Mouse (Mus musculus) G1E (cell line): Measurements from ENCODE around the gene Mthfd2. TPM values are rescaled to one million over a fixed set of nuclear protein-coding genes. Genes with fewer than 3 reads are reported as not detected.

Experiments used
- ATAC-seq: 2 replicates; pipeline ENCODE4 v1.8.0; 2016; ENCODE audit warnings: mild to moderate bottlenecking; ENCODE audit not compliant: insufficient number of reproducible peaks, poor library complexity, low FRiP score, severe bottlenecking; ENCODE audit errors: extremely low read depth
- DNase-seq: peaks from one replicate; pipeline ENCODE4 v3.0.0; 2012; ENCODE audit warnings: low spot score
- H3K27me3 ChIP-seq: 2 replicates; pipeline ENCODE4 v1.6.1; 2012; ENCODE audit warnings: mild to moderate bottlenecking, low read length, inconsistent platforms; ENCODE audit not compliant: insufficient read depth
- H3K36me3 ChIP-seq: replicated peaks from 2 replicates; pipeline ENCODE3; 2012; ENCODE audit warnings: mild to moderate bottlenecking, inconsistent platforms
- H3K4me1 ChIP-seq: 2 replicates; pipeline ENCODE4 v1.6.1; 2012; ENCODE audit warnings: low read depth, low read length, inconsistent platforms, mixed read lengths; ENCODE audit not compliant: insufficient read depth
- H3K4me3 ChIP-seq: 2 replicates; pipeline ENCODE4 v1.5.1; 2012; ENCODE audit warnings: low read depth, mild to moderate bottlenecking, inconsistent platforms, low read length, moderate library complexity, mixed read lengths
- H3K9me3 ChIP-seq: replicated peaks from 2 replicates; pipeline ENCODE4 v1.6.1; 2012; ENCODE audit warnings: inconsistent platforms
- CTCF ChIP-seq: IDR thresholded peaks from 2 replicates; pipeline ENCODE4 v1.5.1; 2012; ENCODE audit warnings: low read depth, low read length, inconsistent platforms, mixed read lengths
- GATA1 ChIP-seq: IDR thresholded peaks from 2 replicates; pipeline ENCODE4 v1.6.1; 2012; ENCODE audit warnings: borderline replicate concordance, low read length, inconsistent platforms, mixed read lengths
- GATA2 ChIP-seq: IDR thresholded peaks from 2 replicates; pipeline ENCODE4 v1.6.1; 2012; ENCODE audit warnings: low read depth, low read length, inconsistent platforms, borderline replicate concordance
- POLR2AphosphoS5 ChIP-seq: IDR thresholded peaks from 2 replicates; pipeline ENCODE4 v1.6.1; 2012; ENCODE audit warnings: low read depth, low read length, inconsistent platforms; ENCODE audit not compliant: insufficient replicate concordance
- TAL1 ChIP-seq: conservative IDR thresholded peaks from 2 replicates; pipeline ENCODE4 v1.6.1; 2012; ENCODE audit warnings: low read depth, low read length, inconsistent platforms, mixed read lengths
- polyA plus RNA-seq: library from polyadenylated mRNA; stranded (reverse); fragments of >175 nt; gene quantifications from 2 replicates; pipeline ENCODE4 v1.2.3, GENCODE M21; 2012
- total RNA-seq, 2 experiments: library from RNA; stranded (forward) in 1 of 2; stranded (reverse) in 1 of 2; fragments of 200-1000 nt in 1 of 2; fragments of >200 nt in 1 of 2; fragmentation: Nextera tagmentation in 1 of 2; gene quantifications; 2 replicates each; pipeline ENCODE4 v1.2.3; 2014 to 2017

The Mthfd2 gene
- total and polyA plus RNA-seq, 3 experiments = 31.5 to 37.9 (median 35.8) TPM

DNA sequence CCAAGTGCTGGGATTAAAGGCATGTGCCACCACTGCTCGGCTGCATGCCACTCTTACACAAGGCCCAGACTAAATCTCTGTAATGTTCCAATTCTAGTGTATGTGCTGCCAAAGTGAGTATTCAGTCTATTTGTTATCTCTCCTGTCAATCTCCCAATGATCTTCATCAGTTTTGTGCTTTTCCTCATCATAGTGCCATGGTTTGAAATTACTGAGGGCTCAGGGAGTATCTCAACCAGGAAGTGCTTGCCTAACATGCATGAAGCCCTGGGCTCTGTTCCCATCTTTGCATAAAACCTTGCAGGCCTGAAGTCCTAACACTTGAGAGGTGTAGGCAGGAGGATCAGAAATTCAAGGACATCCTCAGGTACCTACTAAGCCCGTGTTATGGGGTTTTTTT, 2.9 kb downstream of the Mthfd2 start:
- no peak for TF ChIP-seq POLR2AphosphoS5
- TF ChIP-seq TAL1 = no peak
- TF ChIP-seq GATA2 = no peak
- TF ChIP-seq CTCF = no peak
- H3K9me3 ChIP-seq = no peaks in the 10 kb centered on the region
- DNase-seq (no peak), ATAC-seq (no peak)
- no peak overlapping the region for H3K4me3 ChIP-seq
- peaks cover 41% of the 10 kb centered on the region for H3K4me1 ChIP-seq
- peaks cover 17% of the 10 kb centered on the region for H3K36me3 ChIP-seq
- H3K27me3 ChIP-seq = no peaks in the 10 kb centered on the region

- TF ChIP-seq POLR2AphosphoS5 = no peak
- no peak for TF ChIP-seq CTCF
- no peak for TF ChIP-seq GATA1
- no peak for TF ChIP-seq GATA2
- no peak for TF ChIP-seq TAL1
- no peaks in the 10 kb centered on the region for H3K9me3 ChIP-seq
- H3K27me3 ChIP-seq = no peaks in the 10 kb centered on the region
- H3K4me3 ChIP-seq = no peak overlapping the region
- H3K4me1 ChIP-seq = peaks cover 38% of the 10 kb centered on the region
- no peak for DNase-seq
- peaks cover 16% of the 10 kb centered on the region for H3K36me3 ChIP-seq
- ATAC-seq = no peak
Measured at GRCm38 (mm10) chr6:83321927-83322326, 3.8 kb downstream of the Mthfd2 start.

DNA sequence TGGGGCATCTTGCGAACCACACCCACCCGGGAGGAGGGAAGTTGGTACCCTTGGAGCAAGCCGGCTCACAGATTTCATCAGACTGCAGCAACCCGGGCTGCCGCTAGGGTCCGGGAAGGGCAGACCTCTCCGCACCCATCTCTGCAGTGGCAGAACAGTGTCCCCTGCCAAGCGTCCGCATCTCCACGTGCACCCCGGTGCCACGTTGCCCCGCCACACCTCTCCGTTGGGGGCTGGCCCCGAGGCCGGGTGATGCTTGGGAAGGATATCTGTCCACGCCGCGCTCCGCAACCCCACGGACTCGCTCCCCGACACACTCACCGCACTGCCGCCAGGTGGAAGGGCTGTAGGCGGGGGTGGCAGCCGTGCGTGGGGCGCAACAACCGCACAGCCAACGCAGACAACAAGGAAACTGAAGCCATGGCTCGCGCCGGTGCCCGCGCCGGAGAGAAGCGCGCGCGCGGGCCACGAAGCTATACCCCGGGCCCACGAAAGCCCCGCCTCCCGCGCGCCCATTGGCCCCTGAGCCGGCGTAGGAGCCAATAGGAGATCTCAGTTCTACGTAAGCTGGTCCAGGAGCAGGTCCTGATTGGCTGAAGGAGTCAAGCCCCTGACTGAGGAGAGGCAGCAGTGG, 8.5 kb downstream of the Mthfd2 start:
- Histone ChIP-seq H3K27me3 (no peaks in the 10 kb centered on the region), H3K36me3 (peaks cover 37% of the 10 kb centered on the region), H3K4me1 (peaks cover 62% of the 10 kb centered on the region), H3K4me3 (peak overlapping the region; percentile 99), H3K9me3 (no peaks in the 10 kb centered on the region)
- TF ChIP-seq CTCF = peak; percentile 70
- no peak for TF ChIP-seq POLR2AphosphoS5
- DNase-seq (peak; percentile 99), ATAC-seq (peak; percentile 94)

GRCm38 (mm10) chr6:83316022-83316421, 9.7 kb downstream of the Mthfd2 start:
- DNase-seq (peak; percentile 59), ATAC-seq (peak; percentile 50)
- Histone ChIP-seq H3K9me3 (no peaks in the 10 kb centered on the region), H3K4me3 (peak overlapping the region; percentile 99; the same call in 1 of the 2 replicates), H3K4me1 (peaks cover 63% of the 10 kb centered on the region), H3K36me3 (peaks cover 45% of the 10 kb centered on the region), H3K27me3 (no peaks in the 10 kb centered on the region)
- TF ChIP-seq POLR2AphosphoS5 (no peak), TAL1 (no peak), GATA1 (no peak), GATA2 (no peak), CTCF (no peak)

GRCm38 (mm10) chr6:83315293-83315692, 10.4 kb downstream of the Mthfd2 start:
- H3K9me3 ChIP-seq = no peaks in the 10 kb centered on the region
- no peaks in the 10 kb centered on the region for H3K27me3 ChIP-seq
- no peak overlapping the region; the same call in 1 of the 2 replicates for H3K4me3 ChIP-seq
- H3K4me1 ChIP-seq = peaks cover 59% of the 10 kb centered on the region
- TF ChIP-seq GATA2 (no peak), TAL1 (no peak), POLR2AphosphoS5 (no peak), GATA1 (no peak), CTCF (no peak)
- peaks cover 52% of the 10 kb centered on the region for H3K36me3 ChIP-seq
- ATAC-seq = no peak
- no peak for DNase-seq

GRCm38 (mm10) chr6:83312514-83312913, 13.2 kb downstream of the Mthfd2 start:
- H3K4me1 ChIP-seq = peaks cover 55% of the 10 kb centered on the region

More at GRCm38 (mm10) chr6:83312514-83312913, 13.2 kb downstream of the Mthfd2 start:
- Histone ChIP-seq H3K4me3 (no peak overlapping the region), H3K36me3 (peaks cover 76% of the 10 kb centered on the region), H3K27me3 (no peaks in the 10 kb centered on the region), H3K9me3 (no peaks in the 10 kb centered on the region)
- TF ChIP-seq CTCF (no peak), GATA1 (no peak), GATA2 (no peak), TAL1 (no peak), POLR2AphosphoS5 (no peak)
- ATAC-seq (no peak), DNase-seq (no peak)
